Mouse (Mus musculus) ES-E14 (cell line): Measurements from ENCODE around the gene Dnah8. TPM values are rescaled to one million over a fixed set of nuclear protein-coding genes. Genes with fewer than 3 reads are reported as not detected.
A peak's percentile ranks its signal among the peaks of the same experiment; 100 is the strongest.

Experiments
- DNase-seq: peaks from one replicate; pipeline ENCODE4 v3.0.0-alpha.2; 2013; ENCODE audit warnings: low read depth, low spot score
- H3K27ac ChIP-seq: 2 replicates; pipeline ENCODE4 v1.5.1; 2012; ENCODE audit warnings: low read depth, mild to moderate bottlenecking, low read length, moderate library complexity, mixed read lengths; ENCODE audit not compliant: poor library complexity, insufficient read depth, severe bottlenecking
- H3K36me3 ChIP-seq: 2 replicates; pipeline ENCODE4 v1.6.1; 2012; ENCODE audit warnings: mild to moderate bottlenecking, low read length, moderate library complexity, mixed read lengths; ENCODE audit not compliant: control insufficient read depth, poor library complexity, insufficient read depth, severe bottlenecking
- H3K4me1 ChIP-seq, 2 experiments: fragments of 150-350 bp in 1 of 2; sonication (generic) in 1 of 2; 2 replicates each; pipeline ENCODE4 v1.6.1; 2012; ENCODE audit warnings: low read length in 2 of 2, mild to moderate bottlenecking in 1 of 2, mixed read lengths in 1 of 2; ENCODE audit not compliant: control insufficient read depth in 2 of 2, insufficient read depth in 2 of 2, poor library complexity in 1 of 2
- H3K4me3 ChIP-seq, 2 experiments: fragments of 150-350 bp in 1 of 2; sonication (generic) in 1 of 2; 2 replicates each; pipeline ENCODE4 v1.5.1; 2012; ENCODE audit warnings: low read length in 2 of 2, low read depth in 1 of 2, mild to moderate bottlenecking in 1 of 2, mixed read lengths in 1 of 2; ENCODE audit not compliant: insufficient read depth in 1 of 2, poor library complexity in 1 of 2, severe bottlenecking in 1 of 2
- H3K9ac ChIP-seq: 2 replicates; pipeline ENCODE4 v1.6.1; 2012; ENCODE audit warnings: low read depth, mild to moderate bottlenecking, low read length, mixed read lengths; ENCODE audit not compliant: poor library complexity, insufficient read depth, severe bottlenecking
- H3K9me3 ChIP-seq: fragments of 150-350 bp; sonication (generic); 2 replicates; pipeline ENCODE4 v1.6.1; 2012; ENCODE audit warnings: low read depth, mild to moderate bottlenecking, low read length; ENCODE audit not compliant: control insufficient read depth, insufficient read depth
- CHD2 ChIP-seq: IDR thresholded peaks from 2 replicates; pipeline ENCODE4 v1.6.1; 2014; ENCODE audit warnings: mild to moderate bottlenecking, low read depth, low read length, inconsistent platforms
- HCFC1 ChIP-seq: IDR thresholded peaks from 2 replicates; pipeline ENCODE4 v1.6.1; 2012; ENCODE audit warnings: low read length, inconsistent platforms, borderline replicate concordance; ENCODE audit not compliant: insufficient read depth
- MAFK ChIP-seq: IDR thresholded peaks from 2 replicates; pipeline ENCODE4 v1.6.1; 2014; ENCODE audit warnings: mild to moderate bottlenecking, low read depth, low read length, inconsistent platforms; ENCODE audit not compliant: insufficient read depth
- ZC3H11A ChIP-seq: IDR thresholded peaks from 2 replicates; pipeline ENCODE4 v1.6.1; 2012; ENCODE audit warnings: low read depth, mild to moderate bottlenecking, inconsistent platforms, low read length, borderline replicate concordance
- ZNF384 ChIP-seq: IDR thresholded peaks from 2 replicates; pipeline ENCODE4 v1.6.1; 2012; ENCODE audit warnings: low read depth, low read length, inconsistent platforms
- in situ Hi-C, 2 experiments: fragments of 600-800 bp; cut with MboI; formaldehyde crosslinking; loops; one replicate each; pipeline ENCODE4 v1.15.1; 2025; ENCODE audit warnings: low sequenced_read_pairs in 2 of 2, inconsistent platforms in 1 of 2; ENCODE audit not compliant: unreplicated experiment in 2 of 2
- total RNA-seq: library from RNA; depleted of rRNA; stranded (reverse); fragments of 300-350 nt; gene quantifications from 2 replicates; pipeline ENCODE4 v1.2.3, GENCODE M21; 2012

Gene Dnah8
- total RNA-seq, 1 experiment = 19.5 TPM

DNA sequence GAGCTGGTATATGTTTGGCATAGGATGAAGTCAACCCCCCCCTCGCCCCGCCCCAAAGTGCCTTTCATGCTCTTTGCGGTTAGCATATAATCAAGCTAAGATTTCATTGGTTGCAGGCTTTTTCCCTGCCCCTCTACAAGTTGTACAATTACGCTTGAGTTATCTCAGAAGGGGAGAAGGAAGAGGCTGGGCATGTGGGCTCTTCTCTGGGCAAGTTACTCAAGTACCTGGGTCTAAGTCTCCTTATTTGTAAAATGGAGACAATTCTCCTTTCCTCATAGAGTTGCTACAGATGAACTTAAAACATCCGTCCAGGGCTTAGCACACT lies 14.2 kb upstream of the Dnah8 start:
- TF ChIP-seq CHD2 (no peak), MAFK (no peak), ZC3H11A (no peak), HCFC1 (no peak), ZNF384 (no peak; the same call in 1 of the 2 replicates)
- no peak for DNase-seq
- Histone ChIP-seq H3K4me3 (peak overlapping the region; percentile 54 to 64), H3K27ac (peak overlapping the region; percentile 58), H3K9ac (peak overlapping the region; percentile 65; the same call in 1 of the 2 replicates), H3K36me3 (no peaks in the 10 kb centered on the region), H3K4me1 (peaks cover 31 to 34% of the 10 kb centered on the region in 2 experiments), H3K9me3 (no peaks in the 10 kb centered on the region)
- in situ Hi-C loops = no loop called here

DNA sequence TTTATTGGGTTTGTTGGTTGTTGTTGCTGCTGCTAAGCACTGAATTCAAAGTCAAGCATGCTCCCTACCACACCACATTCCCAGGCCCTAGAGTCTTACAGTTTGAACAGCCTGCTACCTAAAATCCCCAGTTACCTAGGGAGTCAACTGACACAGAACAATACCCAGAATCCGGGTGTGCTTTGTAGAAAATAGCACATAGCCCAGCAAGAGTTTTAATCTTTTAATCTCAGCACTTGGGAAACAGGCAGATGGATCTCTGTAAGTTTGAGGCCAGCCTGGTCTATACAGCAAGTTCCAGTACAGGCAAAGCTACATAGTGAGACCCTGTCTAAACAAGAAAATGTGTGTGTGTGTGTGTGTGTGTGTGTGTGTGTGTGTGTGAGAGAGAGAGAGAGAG lies 13.4 kb upstream of the Dnah8 start:
- DNase-seq = no peak
- no peaks in the 10 kb centered on the region for H3K36me3 ChIP-seq
- peak overlapping the region; percentile 4 to 88; a peak in 1 of 4 replicates for H3K4me3 ChIP-seq
- no peaks in the 10 kb centered on the region for H3K9me3 ChIP-seq
- peak overlapping the region; percentile 12; the same call in 1 of the 2 replicates for H3K9ac ChIP-seq
- TF ChIP-seq HCFC1 (no peak), ZC3H11A (no peak), CHD2 (no peak), ZNF384 (no peak), MAFK (no peak)
- peaks cover 27 to 32% of the 10 kb centered on the region in 2 experiments for H3K4me1 ChIP-seq
- in situ Hi-C loops = no loop called here
- no peak overlapping the region for H3K27ac ChIP-seq

DNA sequence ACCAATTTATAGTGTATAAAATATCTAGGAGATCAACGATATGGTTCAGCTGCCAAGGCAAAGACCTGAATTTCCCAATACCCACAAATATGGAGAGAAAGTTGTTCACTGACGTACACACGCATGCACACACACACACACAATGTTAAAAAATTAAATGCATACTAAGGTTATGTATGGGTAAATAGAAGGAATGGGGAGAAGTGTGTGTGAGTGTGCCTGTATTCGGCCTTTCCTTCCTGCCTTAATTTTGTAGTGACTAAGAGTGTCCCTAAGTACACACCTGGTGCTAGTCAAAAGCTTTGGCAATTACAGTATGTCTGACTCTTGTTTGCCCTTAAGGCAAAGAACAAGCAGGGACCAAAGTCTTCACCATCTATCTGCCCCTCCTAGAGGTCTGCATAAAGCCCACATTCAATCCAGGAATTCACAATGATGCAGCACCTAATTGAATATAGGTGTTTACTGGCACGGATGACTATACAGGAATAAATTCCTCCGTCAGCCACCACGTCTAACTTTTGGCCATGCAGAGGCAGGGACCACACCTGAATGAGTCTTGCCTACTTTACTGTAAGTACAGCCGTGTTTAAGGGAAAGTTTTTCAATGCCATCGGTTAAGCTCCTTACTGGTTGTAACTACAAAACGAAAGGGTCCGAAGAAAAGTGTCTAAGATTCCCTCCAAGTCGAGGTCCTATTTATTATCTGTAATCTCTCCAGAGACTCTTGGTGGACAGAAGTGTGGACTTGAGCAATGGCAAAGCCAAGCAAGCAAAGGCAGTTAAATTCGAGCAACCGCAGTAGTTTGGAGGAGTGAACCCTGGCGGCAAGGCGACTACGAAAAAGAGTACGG lies 12.7 kb upstream of the Dnah8 start:
- no peaks in the 10 kb centered on the region for H3K9me3 ChIP-seq
- no peak for DNase-seq
- peaks cover 23 to 32% of the 10 kb centered on the region in 2 experiments for H3K4me1 ChIP-seq
- peak overlapping the region; percentile 97 for H3K9ac ChIP-seq
- in situ Hi-C loops = no loop called here
- peak overlapping the region; percentile 88 to 94 for H3K4me3 ChIP-seq
- no peaks in the 10 kb centered on the region for H3K36me3 ChIP-seq
- TF ChIP-seq ZC3H11A = no peak
- no peak for TF ChIP-seq CHD2
- no peak for TF ChIP-seq MAFK
- TF ChIP-seq HCFC1 = no peak
- no peak for TF ChIP-seq ZNF384
- H3K27ac ChIP-seq = peak overlapping the region; percentile 78

DNA sequence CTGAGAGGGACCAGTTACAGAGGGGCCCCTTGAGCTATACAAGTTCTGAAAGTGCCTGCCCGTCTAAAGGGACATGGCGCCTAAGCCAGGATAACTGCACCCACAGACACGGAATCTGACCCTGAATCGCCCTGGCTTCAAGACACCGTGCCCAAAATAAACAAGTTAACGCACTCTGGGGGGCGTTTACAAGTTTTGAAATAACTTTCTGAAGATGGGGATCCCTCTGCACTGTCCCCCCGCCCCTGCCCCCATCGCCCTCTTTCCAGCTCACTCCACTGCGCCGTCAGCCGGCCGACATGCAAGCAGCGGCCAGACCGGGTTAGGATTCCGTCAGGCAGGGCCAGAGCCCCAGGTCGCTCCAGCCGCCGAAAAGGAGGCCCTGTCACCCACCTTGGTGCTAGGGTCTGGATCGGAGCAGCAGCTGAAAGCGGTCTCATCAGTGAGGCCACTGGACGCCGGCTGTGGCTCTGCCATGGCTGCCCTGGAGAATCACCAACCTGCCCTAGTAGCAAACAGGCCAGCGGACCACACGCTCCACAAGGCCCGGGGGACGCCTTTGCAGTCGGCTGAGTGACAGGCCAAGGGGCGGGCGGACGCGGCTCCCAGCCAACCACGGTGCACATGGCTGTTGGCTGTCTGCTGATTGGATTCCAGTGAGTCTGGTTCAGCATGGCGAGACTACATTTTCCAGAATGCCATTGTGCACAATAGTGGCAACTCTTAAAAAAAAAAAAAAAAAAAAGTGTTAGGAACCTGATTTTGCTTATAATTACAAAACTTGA lies 11.9 kb upstream of the Dnah8 start:
- Histone ChIP-seq H3K9ac (peak overlapping the region; percentile 97), H3K4me3 (peak overlapping the region; percentile 88 to 94), H3K9me3 (no peaks in the 10 kb centered on the region), H3K4me1 (peaks cover 17 to 27% of the 10 kb centered on the region in 2 experiments), H3K27ac (peak overlapping the region; percentile 78), H3K36me3 (no peaks in the 10 kb centered on the region)
- in situ Hi-C loops = no loop called here
- peak; percentile 87 for TF ChIP-seq CHD2
- TF ChIP-seq MAFK = peak; percentile 76
- no peak for TF ChIP-seq ZC3H11A
- TF ChIP-seq ZNF384 = peak; percentile 100
- TF ChIP-seq HCFC1 = peak; percentile 93
- DNase-seq = peak; percentile 98
